Mouse (Mus musculus): ENCODE measurements around the gene Ankrd31.

DNA sequence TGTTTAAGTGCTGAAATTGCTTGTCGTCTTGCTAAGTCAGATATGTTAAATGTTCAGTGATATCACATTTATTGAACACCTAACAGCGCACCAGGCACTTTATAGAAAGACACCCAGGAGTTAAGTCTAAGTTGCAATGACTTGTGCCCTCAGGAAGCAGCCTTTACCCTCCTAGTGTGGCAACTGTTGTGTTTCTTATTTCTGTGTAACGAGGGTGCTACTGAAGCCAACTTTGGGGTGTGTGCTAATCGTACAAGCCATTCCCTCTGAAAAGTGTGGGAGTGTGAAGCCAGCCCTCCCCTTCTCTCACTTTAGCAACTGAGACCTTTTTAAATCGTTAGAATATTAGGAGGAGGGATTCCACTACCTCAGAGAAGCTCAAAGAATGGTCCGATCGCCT, 199.7 kb downstream of the Ankrd31 start:
- TF ChIP-seq POLR2A (IDR thresholded peaks at IDR 0.05; ENCODE audit: insufficient read depth, low read depth, low read length) (no peak), CTCF (IDR thresholded peaks at IDR 0.05) (no peak), EP300 (IDR thresholded peaks at IDR 0.05; ENCODE audit: insufficient read depth, low read depth, low read length) (no peak)

Data from heart, adult 2 months (tissue).